Mouse (Mus musculus): ENCODE results near the gene Omd. TPM values are rescaled to one million over a fixed set of nuclear protein-coding genes. Genes with fewer than 3 reads are reported as not detected.

The Omd gene
- polyA plus RNA-seq (2012), result not detected in 2 replicates

- Histone ChIP-seq H3K4me3 (replicated peaks) (no peak within 1 kb of the TSS), H3K4me1 (ENCODE audit: control insufficient read depth) (no peaks in the 10 kb centered on the region; the same call in 1 of the 2 replicates), H3K27me3 (ENCODE audit: control insufficient read depth) (no peaks in the 10 kb centered on the region), H3K9me3 (ENCODE audit: control insufficient read depth, low read length) (no peaks in the 10 kb centered on the region), H3K36me3 (ENCODE audit: control insufficient read depth) (peaks cover 2% of the 10 kb centered on the region)
- TF ChIP-seq TAL1 (IDR thresholded peaks at IDR 0.05; ENCODE audit: low read length) (no peak), GATA1 (IDR thresholded peaks at IDR 0.05; ENCODE audit: low read length) (no peak)
Measured at GRCm38 (mm10) chr13:49581541-49582530, at the start of gene Omd. TSS of gene Omd (plus strand) at chr13:49582462.

- no peaks in the 10 kb centered on the region for H3K27me3 ChIP-seq (ENCODE audit: control insufficient read depth)
- TF ChIP-seq GATA1 (IDR thresholded peaks at IDR 0.05; ENCODE audit: low read length) (no peak), TAL1 (IDR thresholded peaks at IDR 0.05; ENCODE audit: low read length) (no peak)
- H3K9me3 ChIP-seq (ENCODE audit: control insufficient read depth, low read length), result no peaks in the 10 kb centered on the region
- H3K4me3 ChIP-seq (replicated peaks), result no peak overlapping the region
- peaks cover 2% of the 10 kb centered on the region; the same call in 1 of the 2 replicates for H3K4me1 ChIP-seq (ENCODE audit: control insufficient read depth)
- H3K36me3 ChIP-seq (ENCODE audit: control insufficient read depth), result peaks cover 5% of the 10 kb centered on the region
Measured at GRCm38 (mm10) chr13:49536946-49537345, 45.3 kb upstream of the Omd start.

DNA sequence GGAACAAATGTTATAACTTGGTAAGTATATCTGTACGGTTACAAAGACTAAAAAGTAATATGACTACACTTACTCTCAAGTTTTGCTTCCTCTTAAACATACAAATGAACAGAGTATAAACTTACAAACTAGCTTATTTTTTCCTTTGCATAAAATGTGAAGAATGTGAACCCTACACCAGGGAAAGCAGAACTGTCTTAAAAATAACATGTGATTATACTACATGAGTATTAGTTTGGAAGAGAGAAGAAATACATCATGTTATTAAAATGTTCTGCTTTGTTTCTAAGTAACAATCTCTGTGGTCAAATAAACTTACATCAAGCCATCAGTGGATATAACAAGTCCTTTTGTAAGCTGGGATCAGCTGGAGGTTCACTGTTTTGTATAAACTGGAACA, 43.6 kb upstream of the Omd start:
- H3K36me3 ChIP-seq (ENCODE audit: control insufficient read depth), result peaks cover 4% of the 10 kb centered on the region
- TF ChIP-seq GATA1 (IDR thresholded peaks at IDR 0.05; ENCODE audit: low read length), result no peak
- TF ChIP-seq TAL1 (IDR thresholded peaks at IDR 0.05; ENCODE audit: low read length), result no peak
- H3K9me3 ChIP-seq (ENCODE audit: control insufficient read depth, low read length), result no peaks in the 10 kb centered on the region
- no peak overlapping the region for H3K4me3 ChIP-seq (replicated peaks)
- no peaks in the 10 kb centered on the region for H3K27me3 ChIP-seq (ENCODE audit: control insufficient read depth)
- H3K4me1 ChIP-seq (ENCODE audit: control insufficient read depth), result peaks cover 2% of the 10 kb centered on the region; the same call in 1 of the 2 replicates

DNA sequence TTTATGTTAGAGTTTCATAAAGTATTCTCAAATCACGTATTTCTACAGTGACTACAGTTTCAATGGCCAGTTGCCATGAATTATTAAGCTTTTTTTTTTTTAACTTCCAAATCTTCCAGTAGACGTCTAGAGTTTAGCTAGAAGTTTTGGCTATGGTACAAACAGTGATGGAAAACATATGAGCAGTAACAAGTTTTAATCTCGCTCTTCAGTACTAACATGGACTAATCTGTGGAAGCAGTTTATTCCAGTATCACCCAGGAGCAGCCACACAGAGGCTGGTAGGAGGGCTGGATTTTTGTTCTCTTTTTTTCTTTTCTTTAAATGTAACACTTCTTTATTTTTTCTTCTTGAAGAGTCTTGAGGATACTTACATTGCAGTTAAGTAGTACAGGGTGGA, 38.0 kb upstream of the Omd start, which contains the start of gene Aspn:
Gene Aspn, plus strand, starts transcription at position 165 of the 400 bp plus-strand sequence.
- no peak for TF ChIP-seq TAL1 (IDR thresholded peaks at IDR 0.05; ENCODE audit: low read length)
- TF ChIP-seq GATA1 (IDR thresholded peaks at IDR 0.05; ENCODE audit: low read length), result no peak
- Histone ChIP-seq H3K36me3 (ENCODE audit: control insufficient read depth) (peaks cover 15% of the 10 kb centered on the region), H3K4me1 (ENCODE audit: control insufficient read depth) (no peaks in the 10 kb centered on the region), H3K9me3 (ENCODE audit: control insufficient read depth, low read length) (no peaks in the 10 kb centered on the region), H3K27me3 (ENCODE audit: control insufficient read depth) (no peaks in the 10 kb centered on the region), H3K4me3 (replicated peaks) (no peak within 1 kb of the TSS)

DNA sequence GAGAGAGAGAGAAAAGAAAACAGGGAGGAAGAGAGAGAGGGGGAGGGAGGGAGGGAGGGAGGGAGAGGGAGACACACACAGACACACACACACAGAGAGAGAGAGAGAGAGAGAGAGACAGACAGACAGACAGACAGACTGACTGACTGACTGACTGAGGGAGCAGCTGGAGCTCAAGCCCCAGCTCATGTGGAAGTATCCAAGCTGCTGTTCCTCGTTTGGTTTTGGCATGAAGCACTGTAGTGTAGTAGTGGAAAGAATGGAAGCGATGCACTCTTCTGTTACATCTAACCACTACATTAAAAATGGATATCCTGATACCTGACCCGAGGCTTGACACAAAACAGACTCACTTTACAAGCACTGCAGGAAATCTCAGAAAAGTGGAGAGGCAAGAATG, 36.6 kb upstream of the Omd start:
- peaks cover 15% of the 10 kb centered on the region for H3K36me3 ChIP-seq (ENCODE audit: control insufficient read depth)
- no peaks in the 10 kb centered on the region for H3K4me1 ChIP-seq (ENCODE audit: control insufficient read depth)
- no peaks in the 10 kb centered on the region for H3K9me3 ChIP-seq (ENCODE audit: control insufficient read depth, low read length)
- H3K27me3 ChIP-seq (ENCODE audit: control insufficient read depth), result no peaks in the 10 kb centered on the region
- no peak overlapping the region for H3K4me3 ChIP-seq (replicated peaks)
- TF ChIP-seq TAL1 (IDR thresholded peaks at IDR 0.05; ENCODE audit: low read length), result no peak

DNA sequence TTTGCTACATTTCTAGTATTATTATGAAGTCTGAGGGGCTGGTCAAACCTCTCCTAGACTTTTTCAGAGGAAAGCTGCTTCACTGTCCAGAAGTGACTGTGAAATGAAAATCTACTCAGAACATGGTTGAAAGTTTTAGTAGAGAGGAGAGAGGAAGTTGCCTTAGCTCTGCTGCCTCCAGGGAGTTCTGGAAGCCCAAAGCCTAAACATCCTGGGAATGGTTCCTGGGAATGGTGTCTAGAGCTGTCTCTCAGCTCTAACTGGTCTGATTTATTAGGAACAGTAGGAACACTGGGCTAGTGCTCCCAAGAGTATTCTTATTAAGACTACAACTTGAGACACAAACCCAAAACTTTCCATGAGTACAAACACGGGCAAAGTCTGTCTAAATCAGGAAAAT, 35.7 kb upstream of the Omd start:
- no peaks in the 10 kb centered on the region for H3K9me3 ChIP-seq (ENCODE audit: control insufficient read depth, low read length)
- no peaks in the 10 kb centered on the region for H3K4me1 ChIP-seq (ENCODE audit: control insufficient read depth)
- no peaks in the 10 kb centered on the region for H3K27me3 ChIP-seq (ENCODE audit: control insufficient read depth)
- TF ChIP-seq GATA1 (IDR thresholded peaks at IDR 0.05; ENCODE audit: low read length), result no peak
- TF ChIP-seq TAL1 (IDR thresholded peaks at IDR 0.05; ENCODE audit: low read length), result no peak
- H3K36me3 ChIP-seq (ENCODE audit: control insufficient read depth), result peaks cover 15% of the 10 kb centered on the region
- H3K4me3 ChIP-seq (replicated peaks), result no peak overlapping the region

- no peaks in the 10 kb centered on the region for H3K27me3 ChIP-seq (ENCODE audit: control insufficient read depth)
- H3K9me3 ChIP-seq (ENCODE audit: control insufficient read depth, low read length), result no peaks in the 10 kb centered on the region
- H3K36me3 ChIP-seq (ENCODE audit: control insufficient read depth), result peaks cover 12% of the 10 kb centered on the region
- no peaks in the 10 kb centered on the region for H3K4me1 ChIP-seq (ENCODE audit: control insufficient read depth)
- no peak for TF ChIP-seq GATA1 (IDR thresholded peaks at IDR 0.05; ENCODE audit: low read length)
- TF ChIP-seq TAL1 (IDR thresholded peaks at IDR 0.05; ENCODE audit: low read length), result no peak
- no peak overlapping the region for H3K4me3 ChIP-seq (replicated peaks)
Measured at GRCm38 (mm10) chr13:49547563-49548150, 34.6 kb upstream of the Omd start.

- no peak for TF ChIP-seq GATA1 (IDR thresholded peaks at IDR 0.05; ENCODE audit: low read length)
- TF ChIP-seq TAL1 (IDR thresholded peaks at IDR 0.05; ENCODE audit: low read length), result no peak
- no peak overlapping the region for H3K4me3 ChIP-seq (replicated peaks)
- H3K36me3 ChIP-seq (ENCODE audit: control insufficient read depth), result peaks cover 9% of the 10 kb centered on the region
- H3K4me1 ChIP-seq (ENCODE audit: control insufficient read depth), result no peaks in the 10 kb centered on the region
- no peaks in the 10 kb centered on the region for H3K27me3 ChIP-seq (ENCODE audit: control insufficient read depth)
- H3K9me3 ChIP-seq (ENCODE audit: control insufficient read depth, low read length), result no peaks in the 10 kb centered on the region
Measured at GRCm38 (mm10) chr13:49549616-49550015, 32.6 kb upstream of the Omd start.

GRCm38 (mm10) chr13:49554519-49554918, 27.7 kb upstream of the Omd start:
- no peak for TF ChIP-seq GATA1 (IDR thresholded peaks at IDR 0.05; ENCODE audit: low read length)
- TF ChIP-seq TAL1 (IDR thresholded peaks at IDR 0.05; ENCODE audit: low read length), result no peak
- Histone ChIP-seq H3K27me3 (ENCODE audit: control insufficient read depth) (no peaks in the 10 kb centered on the region), H3K9me3 (ENCODE audit: control insufficient read depth, low read length) (no peaks in the 10 kb centered on the region), H3K4me3 (replicated peaks) (no peak overlapping the region), H3K36me3 (ENCODE audit: control insufficient read depth) (no peaks in the 10 kb centered on the region; the same call in 1 of the 2 replicates), H3K4me1 (ENCODE audit: control insufficient read depth) (peaks cover 2% of the 10 kb centered on the region; the same call in 1 of the 2 replicates)

Data from erythroblast, embryonic 14.5 days (primary cell).